Mouse (Mus musculus) monocyte, adult 2 months (primary cell): Measurements from ENCODE around the gene Tomm20l.
"Not testable (repeated sequence)": the region's sequence is repeated elsewhere in the genome, so short reads cannot be mapped to it uniquely, and the experiment has no call there.

Source experiments
- DNase-seq, 2 experiments: peaks; one replicate each; pipeline ENCODE4 v3.0.0; 2022; ENCODE audit warnings: low spot score in 2 of 2, low read depth in 1 of 2

Tomm20l gene

DNA sequence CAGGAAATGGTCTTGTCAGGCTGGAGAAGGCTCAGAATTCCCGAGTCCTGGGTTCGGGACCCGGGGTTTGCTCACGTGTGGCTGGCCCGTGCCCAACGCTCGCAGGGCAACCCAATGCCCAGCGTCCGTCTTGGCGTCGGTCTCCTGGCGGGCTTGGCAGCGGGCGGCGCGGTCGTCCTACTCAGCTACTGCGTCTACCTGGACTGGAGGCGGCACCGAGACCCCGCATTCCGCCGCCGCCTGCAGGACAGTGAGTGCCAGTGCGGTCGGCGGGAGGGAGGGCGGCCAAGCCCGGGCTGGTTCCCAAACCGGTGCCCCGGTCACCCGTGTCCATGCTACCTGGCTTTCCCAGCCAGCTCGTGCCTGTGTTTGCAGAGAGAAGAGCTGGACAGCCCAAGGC lies at the start of gene Tomm20l:
Gene Tomm20l, plus strand, starts transcription at position 98 of the 400 bp plus-strand sequence.
- no peak for DNase-seq

DNA sequence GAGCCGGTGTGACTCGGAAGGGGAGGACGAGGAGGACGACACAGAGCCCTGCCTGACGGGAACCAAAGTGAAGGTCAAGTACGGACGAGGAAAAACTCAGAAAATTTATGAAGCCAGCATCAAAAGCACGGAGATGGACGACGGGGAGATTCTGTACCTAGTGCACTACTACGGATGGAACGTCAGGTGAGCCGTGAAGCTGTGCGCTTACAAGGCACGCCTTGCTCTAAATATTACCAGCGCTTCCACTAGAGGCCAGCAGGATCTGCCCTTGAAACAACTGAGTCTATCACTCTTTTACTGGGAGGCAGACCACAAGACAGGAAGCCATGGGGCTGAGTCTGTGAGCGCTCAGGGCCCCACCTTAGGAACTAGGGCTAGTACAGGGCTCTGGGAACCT lies 41.4 kb upstream of the Tomm20l start:
- no peak for DNase-seq

DNA sequence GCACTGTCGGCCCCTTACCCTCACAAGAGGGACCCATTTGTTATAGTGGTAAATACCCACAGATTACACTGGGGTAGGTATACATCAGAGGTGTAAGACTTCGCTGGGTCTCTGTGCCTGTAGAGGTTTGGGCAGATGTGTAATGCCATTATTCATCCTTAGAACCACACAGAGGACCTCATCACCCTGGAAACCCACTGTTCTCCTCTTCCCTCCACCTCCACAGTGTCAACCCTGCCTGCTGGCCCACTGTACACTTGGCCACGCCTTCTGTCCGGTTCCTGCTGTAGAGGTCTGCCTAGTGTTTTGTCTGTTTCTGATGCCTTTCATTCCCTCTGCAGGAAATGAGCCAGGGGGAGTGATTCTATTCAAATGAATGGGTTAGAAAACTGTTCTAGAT lies 39.2 kb upstream of the Tomm20l start:
- DNase-seq, result no peak

DNA sequence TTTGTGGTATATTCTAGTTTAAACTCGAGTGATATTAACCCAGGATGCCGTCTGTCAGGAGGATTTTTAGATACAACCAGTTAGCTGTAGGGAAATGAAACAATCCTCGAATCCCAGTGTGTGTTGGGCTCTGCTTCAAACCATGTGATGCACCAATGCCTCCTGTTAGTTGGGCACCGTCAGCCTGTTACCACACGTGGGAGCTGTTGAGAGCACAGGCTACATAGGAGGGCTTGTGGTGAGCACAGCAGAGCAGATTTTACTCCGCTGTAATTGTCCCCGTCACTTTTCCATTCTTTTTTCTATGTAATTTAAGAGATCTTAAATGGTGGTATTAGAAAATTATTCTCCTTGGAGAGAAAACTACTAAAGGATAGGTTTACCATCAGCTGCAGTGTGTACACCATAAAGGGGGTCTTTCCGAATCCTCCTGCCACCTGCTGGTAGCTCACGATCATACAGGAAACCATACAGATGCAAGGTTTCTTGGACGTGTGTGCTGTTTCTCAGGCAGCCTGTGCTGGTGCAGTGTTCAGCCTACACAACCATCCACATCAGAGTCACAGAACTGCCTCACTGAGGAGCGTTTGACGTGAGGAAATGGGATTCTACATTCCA lies 38.0 kb upstream of the Tomm20l start:
- DNase-seq, result no peak

DNA sequence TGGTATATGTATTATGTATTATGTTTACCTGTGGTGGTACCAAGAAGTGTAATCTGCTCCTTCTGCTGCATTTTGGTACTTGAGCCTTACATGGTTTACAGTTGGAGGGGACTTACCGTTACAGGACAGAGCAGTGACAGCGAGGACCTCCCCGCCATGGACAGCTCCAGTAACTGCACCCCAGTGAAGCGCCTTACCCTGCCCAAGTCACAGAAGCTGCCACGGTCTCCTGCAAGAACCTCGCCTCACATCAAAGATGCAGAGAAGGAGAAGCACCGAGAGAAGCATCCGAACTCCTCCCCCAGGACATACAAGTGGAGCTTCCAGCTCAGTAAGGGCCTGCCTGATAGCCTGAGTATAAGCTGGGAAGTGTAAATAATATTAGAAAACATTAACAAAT lies 24.9 kb upstream of the Tomm20l start:
- DNase-seq, result no peak

DNA sequence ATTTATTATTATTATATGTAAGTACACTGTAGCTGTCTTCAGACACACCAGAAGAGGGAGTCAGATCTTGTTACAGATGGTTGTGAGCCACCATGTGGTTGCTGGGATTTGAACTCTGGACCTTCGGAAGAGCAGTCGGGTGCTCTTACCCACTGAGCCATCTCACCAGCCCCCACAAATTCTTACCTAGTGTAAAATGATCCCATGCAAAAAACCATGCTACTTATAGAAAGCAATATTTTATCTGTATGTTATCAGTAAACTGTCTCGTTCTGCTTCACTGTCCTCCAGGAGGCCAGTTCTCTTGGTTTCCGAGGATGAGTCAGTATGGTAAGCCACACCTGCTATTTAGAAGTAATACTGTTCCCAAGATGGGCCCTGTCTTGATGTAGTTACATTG lies 7.0 kb upstream of the Tomm20l start:
- DNase-seq, result not testable (repeated sequence)

DNA sequence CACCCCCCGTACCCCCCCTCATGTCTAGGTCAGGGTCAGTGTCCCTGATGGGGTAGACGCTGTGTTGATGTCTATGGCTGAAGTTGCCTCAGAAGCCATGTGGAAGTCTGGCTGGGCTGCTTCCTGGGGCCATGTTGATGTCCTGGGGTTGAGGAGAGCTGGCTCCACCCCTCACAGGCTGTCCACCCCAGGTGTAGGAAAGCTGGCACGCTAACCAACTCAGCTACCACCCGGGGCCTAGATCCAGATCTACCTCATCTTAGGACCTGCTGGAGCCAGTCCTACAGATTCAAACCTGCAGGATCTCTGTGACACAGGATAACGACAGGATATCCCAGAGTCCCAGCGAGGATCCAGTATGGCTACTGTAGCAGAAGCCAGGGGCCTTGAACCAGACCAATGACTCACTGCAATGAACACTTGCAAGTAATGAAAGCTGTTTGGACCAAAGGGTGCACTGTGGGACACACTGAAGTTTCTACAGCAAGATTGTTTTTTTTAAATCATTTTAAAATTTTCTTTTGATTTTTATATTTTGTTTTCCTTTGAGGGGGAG lies 3.9 kb upstream of the Tomm20l start:
- DNase-seq, result no peak

DNA sequence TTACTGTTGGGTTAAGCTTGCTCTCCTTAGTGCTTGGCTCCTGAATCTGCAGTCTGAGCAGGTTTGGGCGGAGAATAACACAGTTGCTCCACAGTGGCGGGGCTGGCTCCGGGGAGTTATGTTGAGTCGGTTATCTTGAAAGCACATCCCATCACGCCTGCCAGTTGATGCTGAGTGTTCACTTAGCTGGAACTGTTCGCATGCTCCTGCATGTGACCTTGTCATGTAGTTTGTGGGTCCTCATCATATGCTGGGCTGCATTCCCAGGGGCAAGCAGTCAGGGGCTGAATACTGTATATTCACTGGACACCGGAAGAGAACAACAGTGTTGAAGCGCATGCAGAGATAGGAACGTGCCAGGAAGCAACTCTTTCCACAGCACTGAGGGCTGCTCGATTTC lies 1.8 kb downstream of the Tomm20l start:
- no peak for DNase-seq

DNA sequence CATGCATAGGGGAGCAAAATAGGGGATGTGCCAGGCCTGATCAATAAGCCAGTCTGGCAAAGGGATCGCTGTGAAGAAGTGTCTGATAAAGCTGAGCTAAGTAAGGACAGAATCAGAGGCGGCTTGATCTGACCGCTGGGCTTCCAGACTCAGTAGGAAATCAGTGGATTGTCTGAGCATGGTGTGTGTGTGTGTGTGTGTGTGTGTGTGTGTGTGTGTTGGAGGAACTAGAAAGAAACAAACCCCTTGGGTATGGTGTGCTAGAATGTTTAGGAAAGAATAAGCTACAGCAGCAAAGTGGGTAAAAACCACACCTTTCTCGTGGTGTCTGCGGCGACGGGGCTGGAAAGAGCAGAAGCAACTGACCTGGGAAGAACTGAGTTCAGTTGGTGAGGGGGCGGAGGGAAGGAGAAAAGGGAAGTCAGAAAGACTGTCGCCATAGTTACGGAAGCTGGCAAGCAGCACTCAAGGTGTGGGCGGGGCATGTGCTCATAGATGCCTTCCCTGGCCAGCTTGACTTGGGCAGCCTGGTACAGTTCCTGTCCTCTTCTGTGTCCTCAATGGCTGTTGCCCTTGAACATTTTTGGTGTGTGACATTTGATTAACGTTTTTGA lies 2.6 kb downstream of the Tomm20l start:
- DNase-seq, result peak; percentile 49 to 54

DNA sequence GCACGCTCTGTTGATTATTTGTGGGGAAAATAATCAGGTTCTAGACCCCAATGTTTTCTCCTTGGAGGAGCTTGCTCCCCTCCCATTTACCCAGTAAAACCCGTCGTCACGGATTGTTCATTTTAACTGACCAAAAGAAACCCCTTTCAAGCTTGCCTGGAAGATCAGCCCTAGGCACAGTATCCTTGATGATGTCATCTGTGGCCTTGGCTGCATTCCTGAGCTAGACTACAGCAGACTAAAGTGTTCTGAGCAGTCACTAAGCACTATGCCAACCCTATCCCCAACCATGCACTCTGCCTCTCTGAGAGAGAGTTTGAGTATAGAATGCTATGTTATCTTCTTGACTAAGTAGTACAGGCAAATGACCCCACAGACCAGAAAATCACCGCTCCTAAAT lies 5.2 kb downstream of the Tomm20l start:
- no peak for DNase-seq

DNA sequence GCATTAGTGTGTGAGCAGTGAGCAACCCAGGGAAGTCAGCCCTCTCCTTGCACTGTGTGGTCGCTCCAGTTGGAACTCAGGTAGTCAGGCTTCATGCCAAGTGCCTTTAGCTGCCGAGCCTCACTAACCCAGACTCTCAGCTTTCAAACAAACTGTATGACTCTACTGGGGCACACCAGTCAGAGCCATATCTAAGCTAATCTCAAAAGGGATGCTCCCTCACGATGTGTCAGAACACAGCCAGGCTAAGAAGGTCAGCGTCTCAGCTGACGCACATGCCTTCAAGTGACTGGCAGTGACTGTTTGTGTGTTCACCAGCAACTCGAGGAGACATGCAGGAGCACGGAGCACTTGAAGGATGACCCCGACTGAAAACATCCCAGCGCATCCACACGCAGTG lies 11.5 kb downstream of the Tomm20l start:
- DNase-seq, result no peak

DNA sequence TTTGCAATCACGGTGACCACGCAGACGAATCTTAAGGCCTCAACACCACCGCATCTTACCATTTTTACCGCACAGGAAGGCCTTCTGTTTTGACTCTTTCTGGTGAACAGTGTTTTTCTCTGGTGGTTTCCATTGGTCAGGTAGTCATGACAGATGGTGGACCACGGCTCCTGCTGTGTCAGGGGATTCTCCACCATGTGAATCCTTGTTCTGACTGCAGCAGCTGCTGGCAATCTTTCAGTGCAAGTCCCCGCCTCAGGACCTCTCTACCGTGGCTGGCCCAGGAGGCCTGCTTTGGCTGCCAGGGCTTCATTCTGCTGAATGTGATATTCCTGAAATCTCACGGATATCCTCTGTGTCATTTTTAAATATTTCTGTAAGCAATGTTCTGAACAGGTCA lies 12.1 kb downstream of the Tomm20l start:
- DNase-seq, result no peak

DNA sequence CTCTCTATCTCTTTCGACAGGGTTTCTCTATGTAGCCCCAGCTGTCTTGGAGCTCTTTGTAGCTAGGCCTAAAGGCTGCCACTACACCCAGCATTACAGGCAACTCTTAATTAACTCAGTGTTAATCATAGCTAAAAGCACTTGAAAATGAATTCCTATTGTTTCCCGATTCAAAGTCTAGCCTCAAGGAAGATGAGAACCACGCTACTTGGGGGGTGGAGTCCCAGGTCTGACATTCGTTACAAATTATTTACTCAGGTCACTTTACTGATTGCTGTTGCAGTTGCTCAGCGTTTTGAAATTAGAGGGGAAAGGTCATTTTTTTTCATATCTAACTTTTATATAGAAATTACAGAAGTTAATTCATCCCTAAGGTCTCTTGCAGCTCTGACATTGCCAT lies 24.4 kb downstream of the Tomm20l start:
- no peak for DNase-seq

DNA sequence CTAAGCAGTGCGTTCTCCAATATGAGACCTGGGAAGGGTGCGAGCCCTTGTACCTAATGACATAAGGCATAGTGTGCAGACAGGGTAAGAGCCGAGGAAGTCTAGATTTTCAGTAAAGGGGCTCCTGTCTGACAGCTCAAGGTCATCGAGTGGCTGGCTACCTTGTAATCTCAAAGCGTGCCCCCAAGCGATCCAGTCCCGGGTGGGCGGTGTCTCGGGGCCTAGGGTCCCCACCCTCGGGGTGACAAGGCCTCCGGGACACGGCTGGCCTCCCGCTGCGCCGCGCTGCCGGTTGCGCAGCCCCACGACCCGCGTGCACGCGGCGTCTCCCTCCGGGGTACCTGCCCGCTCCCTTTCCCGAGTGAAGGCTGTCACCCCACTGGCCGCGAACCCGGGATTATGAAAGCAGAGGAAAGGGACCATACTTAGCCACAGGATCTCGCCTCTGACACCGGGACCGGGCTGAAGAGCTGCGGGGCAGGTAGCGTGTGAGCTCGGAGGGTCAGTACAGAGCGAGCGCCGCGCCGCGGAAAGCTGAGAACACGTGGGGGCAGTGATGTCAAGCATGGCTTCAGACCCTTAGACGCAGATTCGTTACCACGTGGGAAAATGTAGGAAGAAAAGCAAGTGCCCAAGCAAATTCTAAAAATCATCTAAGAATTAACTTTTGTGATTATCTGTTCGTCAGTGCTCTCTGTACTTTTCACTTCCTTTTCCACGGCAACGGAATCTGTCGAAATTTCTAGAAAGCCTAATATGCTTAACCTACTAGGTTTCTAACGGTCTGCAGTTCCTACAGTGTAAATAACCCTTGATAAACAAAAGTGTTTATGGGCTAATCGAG lies 25.1 kb downstream of the Tomm20l start, which contains the start of the genes Timm9 and 2700049A03Rik:
Gene Timm9, minus strand, starts transcription at position 555 of the 844 bp plus-strand sequence.
Gene 2700049A03Rik, plus strand, starts transcription at position 719 of the 844 bp plus-strand sequence.
- DNase-seq, result peak; percentile 36 to 76

DNA sequence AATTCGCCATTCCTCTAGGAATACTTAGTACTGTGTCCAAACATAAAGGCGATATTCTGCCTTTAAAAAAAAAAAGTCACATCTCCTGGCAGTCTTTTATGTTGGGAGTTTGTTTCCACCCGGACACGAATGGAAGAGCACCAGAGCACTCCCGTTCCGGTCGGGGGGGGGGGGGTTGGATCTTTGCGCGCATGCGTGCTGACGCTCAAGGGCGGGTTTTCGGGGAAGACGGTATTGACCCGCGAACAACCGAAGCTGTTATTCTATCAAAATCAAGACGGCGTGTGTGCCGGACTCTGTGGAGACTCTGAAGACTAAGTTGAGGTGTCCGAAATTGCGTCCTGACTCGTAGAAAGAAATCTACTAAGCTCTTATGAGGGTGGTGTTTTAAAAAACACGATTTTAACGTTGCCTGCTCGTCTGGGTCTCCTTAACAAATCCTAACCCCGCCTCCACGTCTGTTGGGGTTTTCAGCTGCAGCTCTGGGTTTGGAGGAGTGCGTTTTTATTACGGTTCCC lies 25.8 kb downstream of the Tomm20l start:
- DNase-seq, result peak; percentile 29 to 71

DNA sequence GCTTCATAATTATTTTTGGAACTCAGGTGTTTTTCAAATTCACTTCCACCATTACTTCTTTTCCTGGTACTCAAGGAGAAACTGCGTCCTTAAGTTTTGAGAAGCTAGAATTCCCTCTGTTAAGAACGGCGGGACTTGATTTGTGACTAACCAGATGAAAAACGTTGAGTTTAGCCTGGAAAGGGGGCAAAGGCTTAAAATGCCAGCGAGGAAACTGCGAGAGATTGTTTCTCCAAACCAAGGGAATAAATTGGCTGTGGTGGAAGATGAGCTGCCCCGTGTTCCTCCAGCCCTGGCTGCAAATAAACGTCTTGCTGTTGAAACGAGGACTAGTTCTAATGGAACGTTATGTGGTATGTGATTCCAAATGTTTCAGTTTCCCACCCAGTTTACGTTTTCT lies 26.5 kb downstream of the Tomm20l start:
- no peak for DNase-seq

DNA sequence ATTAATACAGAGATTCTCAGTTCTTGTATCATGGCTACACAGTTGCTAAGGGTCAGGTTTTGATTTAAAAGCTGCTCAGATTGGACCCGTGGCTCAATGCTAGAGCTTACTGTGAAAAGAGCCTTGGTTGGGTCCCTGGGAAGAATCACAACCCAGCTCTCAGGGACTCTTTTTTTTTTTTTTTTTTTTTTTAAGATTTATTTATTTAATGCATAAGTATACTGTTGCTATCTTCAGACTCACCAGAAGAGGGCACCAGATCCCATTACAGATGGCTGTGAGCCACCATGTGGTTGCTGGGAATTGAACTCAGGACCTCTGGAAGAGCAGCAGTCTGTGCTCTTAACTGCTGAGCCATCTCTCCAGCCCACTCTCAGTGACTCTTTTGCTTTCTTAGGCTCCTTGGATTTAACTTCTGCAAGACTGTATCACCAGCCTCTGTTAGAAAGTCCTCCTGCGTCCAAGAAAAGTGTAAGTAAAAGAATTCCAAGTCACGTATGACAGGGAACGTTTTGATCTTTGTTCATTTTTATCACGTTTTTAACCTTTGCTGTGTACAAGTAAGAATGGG lies 28.1 kb downstream of the Tomm20l start:
- DNase-seq, result no peak

DNA sequence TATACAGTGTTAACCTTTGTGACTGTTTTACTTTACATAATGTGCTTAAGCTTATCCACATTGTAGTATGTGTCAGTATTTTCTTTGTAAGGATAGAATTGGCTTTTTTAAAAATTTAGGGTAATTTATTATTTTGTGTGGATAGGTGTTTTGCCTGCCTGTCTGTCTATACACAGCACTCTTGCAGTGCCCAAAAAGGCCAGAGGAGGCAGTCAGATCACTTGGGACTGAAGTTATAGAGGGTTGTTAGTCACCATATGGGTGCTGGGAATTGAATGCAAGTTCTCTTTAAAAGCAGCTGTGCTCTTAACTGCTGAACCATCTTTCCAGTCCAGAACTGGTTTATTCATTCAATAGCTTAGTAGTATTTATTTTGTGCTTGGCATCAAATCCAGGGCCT lies 30.0 kb downstream of the Tomm20l start:
- DNase-seq, result no peak

DNA sequence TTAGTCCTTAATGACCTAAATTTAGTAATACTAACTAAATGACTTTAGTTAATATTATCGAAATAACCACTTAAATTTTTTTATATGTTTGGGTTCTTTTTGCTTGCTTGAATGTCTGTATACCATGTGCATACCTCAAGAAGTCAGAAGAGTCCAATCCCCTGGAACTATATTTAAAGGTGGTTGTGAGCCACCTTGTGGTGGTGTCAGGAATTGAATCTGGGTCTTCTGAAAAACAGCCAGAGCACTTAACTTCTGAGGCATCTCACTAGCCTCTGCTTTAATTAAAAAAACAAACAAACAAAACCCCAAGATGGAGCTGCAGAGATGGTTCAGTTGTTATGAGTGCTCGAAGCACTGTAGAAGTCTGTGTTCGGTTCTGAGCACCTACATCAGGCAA lies 36.4 kb downstream of the Tomm20l start:
- DNase-seq, result no peak

DNA sequence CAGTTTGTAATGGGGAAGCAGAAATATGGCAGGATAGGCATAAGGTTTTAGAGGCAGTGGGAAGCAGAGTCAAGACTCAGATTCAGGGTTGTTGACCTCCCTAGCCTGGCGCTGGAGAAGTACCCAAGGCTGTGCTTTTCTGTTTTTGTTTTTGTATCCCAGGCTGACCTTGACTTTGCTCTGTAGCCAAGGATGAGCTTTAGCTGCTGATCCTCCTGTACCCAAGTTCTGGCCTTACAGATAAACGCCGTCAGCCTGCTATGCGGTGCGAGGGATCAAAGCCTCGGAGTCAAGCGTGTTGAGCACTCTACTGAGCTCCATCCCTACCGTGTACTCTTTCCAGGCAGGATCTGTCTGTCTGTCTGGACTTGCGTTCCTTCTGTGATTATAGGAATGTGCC lies 37.6 kb downstream of the Tomm20l start:
- no peak for DNase-seq

DNA sequence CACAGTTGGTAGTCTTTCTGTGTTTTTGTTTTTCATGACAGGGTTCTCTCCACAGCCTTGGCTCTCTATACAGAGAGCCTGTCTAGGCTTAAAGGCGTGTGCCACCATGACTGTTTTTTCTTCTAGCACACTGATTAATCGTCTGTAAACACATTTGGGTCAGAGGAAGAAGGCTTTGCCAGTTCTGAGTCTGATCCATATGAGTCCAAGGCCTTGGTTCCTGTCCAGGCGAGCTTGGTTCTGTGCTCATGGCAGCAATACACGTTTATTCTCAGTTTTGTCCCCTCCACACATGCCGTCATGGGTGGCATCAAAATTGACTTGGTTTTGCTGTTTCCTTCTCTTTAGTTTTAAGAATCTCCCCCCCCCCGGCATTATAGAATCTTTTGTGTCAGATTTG lies 38.2 kb downstream of the Tomm20l start:
- no peak for DNase-seq
